Mouse (Mus musculus) liver, adult 2 months (tissue): ENCODE data around the gene Fhl1. TPM values are rescaled to one million over a fixed set of nuclear protein-coding genes. Genes with fewer than 3 reads are reported as not detected.
A peak's percentile ranks its signal among the peaks of the same experiment; 100 is the strongest.

ENCODE experiments used
- DNase-seq: peaks from one replicate; pipeline ENCODE4 v3.0.0-alpha.2; 2011; ENCODE audit warnings: low read depth, low spot score; ENCODE audit errors: extremely low read depth
- H3K27ac ChIP-seq: fragments of 200-500 bp; replicated peaks from 2 replicates; pipeline ENCODE4 v1.5.1; 2012; ENCODE audit warnings: low read depth, mild to moderate bottlenecking, control low read depth, inconsistent platforms, low read length; ENCODE audit not compliant: insufficient read depth
- H3K27me3 ChIP-seq: fragments of 200-500 bp; 2 replicates; pipeline ENCODE4 v1.6.1; 2012; ENCODE audit warnings: mild to moderate bottlenecking, moderate library complexity, low read length, inconsistent platforms; ENCODE audit not compliant: control insufficient read depth, insufficient read depth
- H3K36me3 ChIP-seq: fragments of 200-500 bp; 2 replicates; pipeline ENCODE4 v1.6.1; 2012; ENCODE audit warnings: low read length, inconsistent platforms; ENCODE audit not compliant: control insufficient read depth, insufficient read depth
- H3K4me1 ChIP-seq: fragments of 200-500 bp; 2 replicates; pipeline ENCODE4 v1.6.1; 2011; ENCODE audit warnings: low read length; ENCODE audit not compliant: control insufficient read depth, insufficient read depth
- H3K4me3 ChIP-seq: fragments of 200-500 bp; 2 replicates; pipeline ENCODE4 v1.5.1; 2011; ENCODE audit warnings: low read depth, mild to moderate bottlenecking, control low read depth, low read length, moderate library complexity; ENCODE audit not compliant: insufficient read depth
- H3K79me2 ChIP-seq: fragments of 200-500 bp; 2 replicates; pipeline ENCODE4 v1.6.1; 2012; ENCODE audit warnings: inconsistent platforms, mild to moderate bottlenecking, low read length, moderate library complexity; ENCODE audit not compliant: control insufficient read depth, insufficient read depth
- H3K9ac ChIP-seq: fragments of 200-500 bp; 2 replicates; pipeline ENCODE4 v1.6.1; 2012; ENCODE audit warnings: low read depth, mild to moderate bottlenecking, control low read depth, inconsistent platforms, low read length
- CTCF ChIP-seq: fragments of 200-500 bp; IDR thresholded peaks from 2 replicates; pipeline ENCODE4 v1.5.1; 2011; ENCODE audit warnings: low read depth, low read length, control low read depth
- POLR2A ChIP-seq: fragments of 200-500 bp; IDR thresholded peaks from 2 replicates; pipeline ENCODE4 v1.6.1; 2011; ENCODE audit warnings: low read length, control low read depth; ENCODE audit not compliant: insufficient read depth; ENCODE audit errors: extremely low read depth
- WGBS: fragments of 180-500 bp; shearing (Covaris S2); methylation state at CpG from one replicate; pipeline ENCODE4 v1.1.7; 2018; 5-methylcytosine and 5-hydroxymethylcytosine counted together
- polyA plus RNA-seq: library from polyadenylated mRNA; depleted of rRNA; stranded (reverse); fragments of >200 nt; gene quantifications from 2 replicates; pipeline ENCODE4 v1.2.3, GENCODE M21; 2012
- total RNA-seq: library from RNA; depleted of rRNA; stranded (reverse); fragments of >200 nt; gene quantifications from 2 replicates; pipeline ENCODE4 v1.2.3, GENCODE M21; 2014

Fhl1 gene
- total and polyA plus RNA-seq, 2 experiments: 7.0 to 7.2 TPM

- TF ChIP-seq CTCF (no peak), POLR2A (no peak)
- Histone ChIP-seq H3K4me3 (no peak overlapping the region), H3K27me3 (no peaks in the 10 kb centered on the region), H3K79me2 (no peaks in the 10 kb centered on the region), H3K9ac (no peak overlapping the region), H3K4me1 (no peaks in the 10 kb centered on the region), H3K36me3 (no peaks in the 10 kb centered on the region), H3K27ac (no peak overlapping the region)
- 88% methylated on average over 8 of the region's 8 CpGs for WGBS
- no peak for DNase-seq
Measured at GRCm38 (mm10) chrX:56722559-56722958, 9.0 kb upstream of the Fhl1 start.

GRCm38 (mm10) chrX:56728507-56728906 is 3.1 kb upstream of the Fhl1 start:
- Histone ChIP-seq H3K4me1 (no peaks in the 10 kb centered on the region), H3K79me2 (no peaks in the 10 kb centered on the region), H3K36me3 (no peaks in the 10 kb centered on the region), H3K4me3 (no peak overlapping the region), H3K9ac (no peak overlapping the region), H3K27me3 (peaks cover 4% of the 10 kb centered on the region; the same call in 1 of the 2 replicates), H3K27ac (no peak overlapping the region)
- WGBS: 65% methylated on average over 3 of the region's 3 CpGs
- DNase-seq: no peak
- TF ChIP-seq POLR2A: no peak
- no peak for TF ChIP-seq CTCF

GRCm38 (mm10) chrX:56730828-56731305 is 720 bp upstream of the Fhl1 start:
- TF ChIP-seq CTCF: no peak
- no peaks in the 10 kb centered on the region for H3K36me3 ChIP-seq
- DNase-seq: no peak
- H3K4me1 ChIP-seq: no peaks in the 10 kb centered on the region
- H3K27ac ChIP-seq: peak overlapping the region; percentile 55
- H3K9ac ChIP-seq: no peak overlapping the region
- WGBS: 9% methylated on average over 10 of the region's 10 CpGs
- no peaks in the 10 kb centered on the region for H3K79me2 ChIP-seq
- peak overlapping the region; percentile 43; the same call in 1 of the 2 replicates for H3K4me3 ChIP-seq
- H3K27me3 ChIP-seq: peaks cover 4% of the 10 kb centered on the region; the same call in 1 of the 2 replicates

GRCm38 (mm10) chrX:56732401-56732800 is 814 bp downstream of the Fhl1 start:
- H3K9ac ChIP-seq: no peak overlapping the region
- peak overlapping the region; percentile 2; the same call in 1 of the 2 replicates for H3K4me3 ChIP-seq
- DNase-seq: no peak
- WGBS: 26% methylated on average over 3 of the region's 3 CpGs
- no peaks in the 10 kb centered on the region for H3K79me2 ChIP-seq
- no peak overlapping the region for H3K27ac ChIP-seq
- no peak for TF ChIP-seq POLR2A
- TF ChIP-seq CTCF: no peak
- H3K27me3 ChIP-seq: peaks cover 4% of the 10 kb centered on the region; the same call in 1 of the 2 replicates
- no peaks in the 10 kb centered on the region for H3K36me3 ChIP-seq
- H3K4me1 ChIP-seq: no peaks in the 10 kb centered on the region

GRCm38 (mm10) chrX:56734436-56734835 is 2.8 kb downstream of the Fhl1 start:
- Histone ChIP-seq H3K4me1 (no peaks in the 10 kb centered on the region), H3K4me3 (no peak overlapping the region), H3K27ac (no peak overlapping the region), H3K79me2 (no peaks in the 10 kb centered on the region), H3K9ac (no peak overlapping the region), H3K27me3 (peaks cover 4% of the 10 kb centered on the region; the same call in 1 of the 2 replicates), H3K36me3 (no peaks in the 10 kb centered on the region)
- TF ChIP-seq CTCF (no peak), POLR2A (no peak)
- WGBS: 17% methylated on average over 5 of the region's 5 CpGs
- peak; percentile 23 for DNase-seq

GRCm38 (mm10) chrX:56736226-56736625 is 4.6 kb downstream of the Fhl1 start:
- no peaks in the 10 kb centered on the region for H3K36me3 ChIP-seq
- TF ChIP-seq POLR2A (no peak), CTCF (no peak)
- H3K27ac ChIP-seq: no peak overlapping the region
- H3K4me3 ChIP-seq: no peak overlapping the region
- 80% methylated on average over 1 of the region's 1 CpGs for WGBS
- no peaks in the 10 kb centered on the region for H3K4me1 ChIP-seq
- H3K79me2 ChIP-seq: no peaks in the 10 kb centered on the region
- no peak for DNase-seq
- no peak overlapping the region for H3K9ac ChIP-seq
- H3K27me3 ChIP-seq: peaks cover 4% of the 10 kb centered on the region; the same call in 1 of the 2 replicates
